Mouse (Mus musculus) neural tube, embryonic 13.5 days (tissue): ENCODE results near the gene Pak4. TPM values are rescaled to one million over a fixed set of nuclear protein-coding genes. Genes with fewer than 3 reads are reported as not detected.

Source experiments
- ATAC-seq: fragments of 200-750 bp; cut with Nextera tagmentation; 2 replicates; pipeline ENCODE4 v1.8.0; 2017; ENCODE audit warnings: low read depth, mild to moderate bottlenecking, moderate TSS enrichment, moderate library complexity
- H3K27ac ChIP-seq: fragments of 300-500 bp; sonication (generic); replicated peaks from 2 replicates; pipeline ENCODE4 v1.5.1; 2015; ENCODE audit warnings: moderate library complexity, mild to moderate bottlenecking, inconsistent platforms
- H3K27me3 ChIP-seq: fragments of 300-500 bp; sonication (generic); 2 replicates; pipeline ENCODE4 v1.6.1; 2015; ENCODE audit warnings: mild to moderate bottlenecking, inconsistent platforms
- H3K36me3 ChIP-seq: fragments of 300-500 bp; sonication (generic); 2 replicates; pipeline ENCODE4 v1.6.1; 2015; ENCODE audit warnings: mild to moderate bottlenecking, inconsistent platforms
- H3K4me1 ChIP-seq: fragments of 300-500 bp; sonication (generic); replicated peaks from 2 replicates; pipeline ENCODE4 v1.6.1; 2015; ENCODE audit warnings: inconsistent platforms
- H3K4me2 ChIP-seq: fragments of 300-500 bp; sonication (generic); 2 replicates; pipeline ENCODE4 v1.6.1; 2015; ENCODE audit warnings: inconsistent platforms, mild to moderate bottlenecking, moderate library complexity
- H3K4me3 ChIP-seq: fragments of 300-500 bp; sonication (generic); 2 replicates; pipeline ENCODE4 v1.5.1; 2015; ENCODE audit warnings: mild to moderate bottlenecking, inconsistent platforms
- H3K9ac ChIP-seq: fragments of 300-500 bp; sonication (generic); 2 replicates; pipeline ENCODE4 v1.6.1; 2015; ENCODE audit warnings: moderate library complexity, mild to moderate bottlenecking, inconsistent platforms
- H3K9me3 ChIP-seq: fragments of 300-500 bp; sonication (generic); 2 replicates; pipeline ENCODE4 v1.6.1; 2016; ENCODE audit warnings: inconsistent platforms
- WGBS: fragments of 180-500 bp; shearing (Covaris S2); methylation state at CpG from one replicate; pipeline ENCODE4 v1.1.7; 2015; 5-methylcytosine and 5-hydroxymethylcytosine counted together
- polyA plus RNA-seq: library from polyadenylated mRNA; unstranded; fragments of >200 nt; fragmentation: Nextera tagmentation; extraction: Ambion mirVana; gene quantifications from 2 replicates; pipeline ENCODE4 v1.2.1, GENCODE M21; 2015

The Pak4 gene
- polyA plus RNA-seq, 1 experiment from 2014 or later = 20.2 TPM

- Histone ChIP-seq H3K36me3 (peaks cover 23% of the 10 kb centered on the region), H3K4me1 (peaks cover 34% of the 10 kb centered on the region), H3K4me3 (no peak overlapping the region), H3K4me2 (no peak overlapping the region), H3K9me3 (no peaks in the 10 kb centered on the region), H3K27ac (peak overlapping the region; percentile 46; the same call in 1 of the 2 replicates), H3K27me3 (no peaks in the 10 kb centered on the region), H3K9ac (no peak overlapping the region)
- 39% methylated on average over 5 of the region's 5 CpGs for WGBS
- ATAC-seq = no peak
These were observed 26.9 kb downstream of the Pak4 start for GRCm38 (mm10) chr7:28570982-28571682.

GRCm38 (mm10) chr7:28570291-28570981 is 27.5 kb downstream of the Pak4 start:
- Histone ChIP-seq H3K9me3 (no peaks in the 10 kb centered on the region), H3K9ac (no peak overlapping the region)

GRCm38 (mm10) chr7:28568253-28568652 is 29.7 kb downstream of the Pak4 start:
- peak; percentile 10; the same call in 1 of the 2 replicates for ATAC-seq
- H3K9ac ChIP-seq = no peak overlapping the region
- no peaks in the 10 kb centered on the region for H3K27me3 ChIP-seq
- H3K4me2 ChIP-seq = no peak overlapping the region
- no peak overlapping the region for H3K27ac ChIP-seq
- H3K36me3 ChIP-seq = peaks cover 51% of the 10 kb centered on the region
- H3K4me1 ChIP-seq = peaks cover 31% of the 10 kb centered on the region
- H3K4me3 ChIP-seq = no peak overlapping the region
- no peaks in the 10 kb centered on the region for H3K9me3 ChIP-seq

More at GRCm38 (mm10) chr7:28570291-28570981, 27.5 kb downstream of the Pak4 start:
- no peak overlapping the region for H3K4me3 ChIP-seq
- H3K4me1 ChIP-seq = peaks cover 31% of the 10 kb centered on the region
- no peak overlapping the region for H3K4me2 ChIP-seq
- H3K36me3 ChIP-seq = peaks cover 30% of the 10 kb centered on the region
- 0 out of 2 replicates have a peak overlapping the region, but pooled peaks have one; percentile 46 for H3K27ac ChIP-seq
- 73% methylated on average over 12 of the region's 12 CpGs for WGBS
- no peak for ATAC-seq
- H3K27me3 ChIP-seq = no peaks in the 10 kb centered on the region

GRCm38 (mm10) chr7:28567539-28567938 is 30.4 kb downstream of the Pak4 start:
- H3K9ac ChIP-seq = no peak overlapping the region
- H3K36me3 ChIP-seq = peaks cover 58% of the 10 kb centered on the region
- WGBS = 87% methylated on average over 4 of the region's 4 CpGs
- H3K4me1 ChIP-seq = peaks cover 27% of the 10 kb centered on the region
- no peaks in the 10 kb centered on the region for H3K27me3 ChIP-seq
- H3K4me3 ChIP-seq = no peak overlapping the region
- ATAC-seq = no peak
- no peak overlapping the region for H3K4me2 ChIP-seq
- no peaks in the 10 kb centered on the region for H3K9me3 ChIP-seq
- no peak overlapping the region for H3K27ac ChIP-seq

GRCm38 (mm10) chr7:28565407-28565806 is 32.6 kb downstream of the Pak4 start:
- no peak overlapping the region for H3K27ac ChIP-seq
- no peaks in the 10 kb centered on the region for H3K27me3 ChIP-seq
- peaks cover 75% of the 10 kb centered on the region for H3K36me3 ChIP-seq
- ATAC-seq = no peak
- H3K4me2 ChIP-seq = no peak overlapping the region
- 84% methylated on average over 5 of the region's 5 CpGs for WGBS
- no peaks in the 10 kb centered on the region for H3K9me3 ChIP-seq
- H3K9ac ChIP-seq = no peak overlapping the region
- H3K4me1 ChIP-seq = peaks cover 6% of the 10 kb centered on the region
- no peak overlapping the region for H3K4me3 ChIP-seq

- Histone ChIP-seq H3K4me1 (0 out of 2 replicates have a peak, but pooled peaks cover 3% of the 10 kb centered on the region), H3K36me3 (peaks cover 91% of the 10 kb centered on the region), H3K27ac (no peak overlapping the region), H3K4me3 (no peak overlapping the region), H3K4me2 (no peak overlapping the region), H3K9ac (no peak overlapping the region), H3K9me3 (no peaks in the 10 kb centered on the region), H3K27me3 (no peaks in the 10 kb centered on the region)
- ATAC-seq = no peak
- WGBS = 94% methylated on average over 13 of the region's 13 CpGs
These were observed 35.0 kb downstream of the Pak4 start for GRCm38 (mm10) chr7:28562951-28563350.

GRCm38 (mm10) chr7:28562371-28562770 is 35.6 kb downstream of the Pak4 start:
- H3K4me1 ChIP-seq = 0 out of 2 replicates have a peak, but pooled peaks cover 3% of the 10 kb centered on the region
- WGBS = 86% methylated on average over 13 of the region's 13 CpGs
- H3K36me3 ChIP-seq = peaks cover 85% of the 10 kb centered on the region
- no peak overlapping the region for H3K4me3 ChIP-seq
- no peak overlapping the region for H3K27ac ChIP-seq
- H3K9ac ChIP-seq = no peak overlapping the region
- no peaks in the 10 kb centered on the region for H3K9me3 ChIP-seq
- no peaks in the 10 kb centered on the region for H3K27me3 ChIP-seq
- ATAC-seq = no peak
- no peak overlapping the region for H3K4me2 ChIP-seq

- Histone ChIP-seq H3K4me2 (no peak overlapping the region), H3K9me3 (no peaks in the 10 kb centered on the region), H3K36me3 (peaks cover 81% of the 10 kb centered on the region), H3K27ac (no peak overlapping the region), H3K4me3 (no peak overlapping the region), H3K27me3 (no peaks in the 10 kb centered on the region), H3K4me1 (0 out of 2 replicates have a peak, but pooled peaks cover 3% of the 10 kb centered on the region), H3K9ac (no peak overlapping the region)
- ATAC-seq = no peak
- 91% methylated on average over 11 of the region's 11 CpGs for WGBS
These were observed 36.0 kb downstream of the Pak4 start for GRCm38 (mm10) chr7:28561967-28562366.

- H3K27ac ChIP-seq = no peak overlapping the region
- no peak for ATAC-seq
- 93% methylated on average over 10 of the region's 10 CpGs for WGBS
- no peak overlapping the region for H3K4me2 ChIP-seq
- H3K27me3 ChIP-seq = no peaks in the 10 kb centered on the region
- 0 out of 2 replicates have a peak, but pooled peaks cover 6% of the 10 kb centered on the region for H3K4me1 ChIP-seq
- no peaks in the 10 kb centered on the region for H3K9me3 ChIP-seq
- peaks cover 70% of the 10 kb centered on the region for H3K36me3 ChIP-seq
- H3K4me3 ChIP-seq = no peak overlapping the region
- no peak overlapping the region for H3K9ac ChIP-seq
These were observed 37.1 kb downstream of the Pak4 start for GRCm38 (mm10) chr7:28560856-28561255.

GRCm38 (mm10) chr7:28558486-28558885 is 39.5 kb downstream of the Pak4 start:
- no peak overlapping the region for H3K27ac ChIP-seq
- 0 out of 2 replicates have a peak overlapping the region, but pooled peaks have one; percentile 26 for H3K9ac ChIP-seq
- no peaks in the 10 kb centered on the region for H3K27me3 ChIP-seq
- no peak overlapping the region for H3K4me2 ChIP-seq
- ATAC-seq = no peak
- peaks cover 46% of the 10 kb centered on the region for H3K36me3 ChIP-seq
- no peak overlapping the region for H3K4me3 ChIP-seq
- 59% methylated on average over 4 of the region's 4 CpGs for WGBS
- 0 out of 2 replicates have a peak, but pooled peaks cover 7% of the 10 kb centered on the region for H3K4me1 ChIP-seq
- H3K9me3 ChIP-seq = no peaks in the 10 kb centered on the region

GRCm38 (mm10) chr7:28557708-28558107 is 40.3 kb downstream of the Pak4 start:
- no peaks in the 10 kb centered on the region for H3K27me3 ChIP-seq

GRCm38 (mm10) chr7:28557069-28557468 is 40.9 kb downstream of the Pak4 start:
- 69% methylated on average over 5 of the region's 5 CpGs for WGBS
- no peak for ATAC-seq
- H3K4me1 ChIP-seq = 0 out of 2 replicates have a peak, but pooled peaks cover 7% of the 10 kb centered on the region

More at GRCm38 (mm10) chr7:28557708-28558107, 40.3 kb downstream of the Pak4 start:
- H3K27ac ChIP-seq = no peak overlapping the region
- H3K9ac ChIP-seq = no peak overlapping the region
- peaks cover 39% of the 10 kb centered on the region for H3K36me3 ChIP-seq
- no peaks in the 10 kb centered on the region for H3K9me3 ChIP-seq
- H3K4me3 ChIP-seq = no peak overlapping the region
- 80% methylated on average over 6 of the region's 6 CpGs for WGBS
- H3K4me2 ChIP-seq = no peak overlapping the region
- H3K4me1 ChIP-seq = 0 out of 2 replicates have a peak, but pooled peaks cover 7% of the 10 kb centered on the region
- ATAC-seq = no peak

More at GRCm38 (mm10) chr7:28557069-28557468, 40.9 kb downstream of the Pak4 start:
- Histone ChIP-seq H3K27ac (no peak overlapping the region), H3K9me3 (no peaks in the 10 kb centered on the region), H3K36me3 (peaks cover 32% of the 10 kb centered on the region), H3K4me2 (no peak overlapping the region), H3K27me3 (no peaks in the 10 kb centered on the region), H3K4me3 (no peak overlapping the region), H3K9ac (no peak overlapping the region)
